Comparison of ENCODE assay signal across 8 mouse cellular contexts in the genomic region with DNA sequence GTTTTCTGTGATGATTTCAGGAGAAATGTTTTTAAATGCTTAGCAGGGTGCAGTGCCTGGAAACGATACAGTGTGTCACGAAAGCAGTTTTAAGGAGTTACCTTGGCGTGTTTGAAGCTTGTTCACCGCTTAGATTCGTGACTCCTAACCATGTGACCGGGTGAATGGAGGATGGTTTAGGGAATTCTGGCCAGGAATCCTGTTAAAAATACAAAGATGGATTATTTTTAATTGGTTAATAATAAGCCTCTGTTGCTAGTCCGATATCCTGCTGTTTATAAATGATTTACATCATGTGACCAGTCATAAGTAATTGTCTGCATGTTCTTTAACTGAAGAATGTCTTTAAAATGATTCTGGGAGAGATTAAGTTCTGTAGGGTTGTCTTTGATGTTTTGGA. TPM values are rescaled to one million over a fixed set of nuclear protein-coding genes. Genes with fewer than 3 reads are reported as not detected.
DNase-seq lines count a peak whose midpoint lies in the region; ATAC-seq lines count a peak whose summit lies in the region.

No protein-coding gene starts in this region.

- DNase-seq in heart, adult 11 months: no peak
- peak; percentile 23 for DNase-seq in MN1 (ENCODE audit: low spot score)
- DNase-seq in hindbrain, embryonic 10.5 days (ENCODE audit: low spot score): no peak
- DNase-seq in mesoderm, embryonic 11.5 days (ENCODE audit: low read depth, low spot score): peak; percentile 18
- no peak for DNase-seq in urinary bladder, adult 2 months (ENCODE audit: low spot score)
- DNase-seq in frontal cortex, postnatal 14 days (ENCODE audit: low spot score in 2 of 2): no peak
- DNase-seq in layer of hippocampus, postnatal 36 days: no peak

- no peaks in the 10 kb centered on the region for H3K27me3 ChIP-seq in heart, embryonic 11.5 days (ENCODE audit: control insufficient read depth, insufficient read depth, low read length)
- no peaks in the 10 kb centered on the region for H3K27me3 ChIP-seq in hindbrain, embryonic 10.5 days (ENCODE audit: insufficient read depth, poor library complexity, severe bottlenecking)

- H3K4me2 ChIP-seq in heart, embryonic 11.5 days: peak overlapping the region; percentile 85

- H3K9ac ChIP-seq in heart, embryonic 11.5 days (ENCODE audit: low read depth, low read length): peak overlapping the region; percentile 100

- H3K4me3 ChIP-seq in heart, embryonic 11.5 days (ENCODE audit: low read depth, low read length): peak overlapping the region; percentile 98
- peak overlapping the region; percentile 92 for H3K4me3 ChIP-seq in hindbrain, embryonic 10.5 days

- peak overlapping the region; percentile 98; the same call in 1 of the 2 replicates for H3K27ac ChIP-seq in heart, embryonic 11.5 days (ENCODE audit: low read depth, low read length)
- peak overlapping the region; percentile 100 for H3K27ac ChIP-seq in hindbrain, embryonic 10.5 days

- peaks cover 8% of the 10 kb centered on the region for H3K4me1 ChIP-seq in heart, embryonic 11.5 days (ENCODE audit: control insufficient read depth, insufficient read depth, low read length)
- peaks cover 28% of the 10 kb centered on the region for H3K4me1 ChIP-seq in hindbrain, embryonic 10.5 days (replicated peaks)

- H3K9me3 ChIP-seq in heart, embryonic 11.5 days (replicated peaks; ENCODE audit: control insufficient read depth, low read length): no peaks in the 10 kb centered on the region
- peaks cover 8% of the 10 kb centered on the region; the same call in 1 of the 2 replicates for H3K9me3 ChIP-seq in hindbrain, embryonic 10.5 days

- 1% methylated on average over 7 of the region's 7 CpGs for WGBS in heart, embryonic 11.5 days (ENCODE audit: insufficient replicate concordance)
- under 1% methylated on average over 7 of the region's 7 CpGs for WGBS in hindbrain, embryonic 10.5 days

- no peak for ATAC-seq in heart, embryonic 11.5 days (replicated peaks; ENCODE audit: insufficient number of reproducible peaks, low FRiP score, low TSS enrichment)

- no peaks in the 10 kb centered on the region for H3K36me3 ChIP-seq in heart, embryonic 11.5 days (ENCODE audit: control insufficient read depth, insufficient read depth, low read length)
- H3K36me3 ChIP-seq in hindbrain, embryonic 10.5 days: peaks cover 11% of the 10 kb centered on the region

RNA-seq across cellular contexts. Expression of gene Pum2, which starts 1.4 kb away (rescaled TPM):
- 39.8 and 41.7 TPM in 2 replicates for polyA plus RNA-seq in heart, embryonic 11.5 days (2014; fragmentation: Nextera tagmentation; extraction: Ambion mirVana)
- 51.6 and 59.5 TPM in 2 replicates for polyA plus RNA-seq in hindbrain, embryonic 10.5 days (2016; fragmentation: Nextera tagmentation; extraction: Ambion mirVana)
- 56.5 and 59.3 TPM in 2 replicates for polyA plus RNA-seq in urinary bladder, adult 2 months (2012; rRNA removed)
- 100 to 1,000 TPM; 194 to 203 TPM for total RNA-seq in layer of hippocampus, postnatal 36 days (2021)

Comparison
In these comparisons a context has a peak if more than half of its experiments do, and no peak if none do; other contexts are left out.
1. DNase-seq: peak in MN1 (single experiment) and mesoderm, embryonic 11.5 days (single experiment); none in heart, adult 11 months (single experiment), hindbrain, embryonic 10.5 days (single experiment), urinary bladder, adult 2 months (single experiment), frontal cortex, postnatal 14 days (0 of 2) and layer of hippocampus, postnatal 36 days (0 of 2).